Mouse (Mus musculus) frontal cortex, postnatal 10 days (tissue): ENCODE results near the gene Yjefn3.

ENCODE experiments used
- DNase-seq, 2 experiments: peaks; one replicate each; pipeline ENCODE4 v3.0.0; 2022; ENCODE audit warnings: low spot score in 2 of 2, mixed read lengths in 1 of 2

Yjefn3 gene

GRCm38 (mm10) chr8:69880841-69881240 lies 21.7 kb downstream of the Yjefn3 start:
- DNase-seq: no peak

GRCm38 (mm10) chr8:69879678-69880077 lies 22.8 kb downstream of the Yjefn3 start:
- no peak for DNase-seq

GRCm38 (mm10) chr8:69877992-69878391 lies 24.5 kb downstream of the Yjefn3 start:
- no peak for DNase-seq

GRCm38 (mm10) chr8:69877396-69877795 lies 25.1 kb downstream of the Yjefn3 start:
- DNase-seq: no peak

- no peak for DNase-seq
Observed at GRCm38 (mm10) chr8:69876967-69877366, 25.5 kb downstream of the Yjefn3 start.

GRCm38 (mm10) chr8:69876097-69876496 lies 26.4 kb downstream of the Yjefn3 start:
- no peak for DNase-seq

- no peak for DNase-seq
Observed at GRCm38 (mm10) chr8:69874654-69875053, 27.9 kb downstream of the Yjefn3 start.

GRCm38 (mm10) chr8:69874155-69874554 lies 28.4 kb downstream of the Yjefn3 start:
- peak in 1 of 2 experiments; percentile 58 for DNase-seq

GRCm38 (mm10) chr8:69870907-69871306 lies 31.6 kb downstream of the Yjefn3 start:
- DNase-seq: no peak

GRCm38 (mm10) chr8:69870003-69870765 lies 32.3 kb downstream of the Yjefn3 start:
- DNase-seq: no peak

GRCm38 (mm10) chr8:69867696-69868326 lies 34.7 kb downstream of the Yjefn3 start:
- DNase-seq: no peak

GRCm38 (mm10) chr8:69864180-69864579 lies 38.3 kb downstream of the Yjefn3 start:
- DNase-seq: no peak

- DNase-seq: no peak
Observed at GRCm38 (mm10) chr8:69863387-69864020, 39.0 kb downstream of the Yjefn3 start.

GRCm38 (mm10) chr8:69861251-69861650 lies 41.3 kb downstream of the Yjefn3 start:
- no peak for DNase-seq

- no peak for DNase-seq
Observed at GRCm38 (mm10) chr8:69860807-69861206, 41.7 kb downstream of the Yjefn3 start.

GRCm38 (mm10) chr8:69853869-69854268 lies 48.6 kb downstream of the Yjefn3 start:
- no peak for DNase-seq

GRCm38 (mm10) chr8:69850926-69851506 lies 51.5 kb downstream of the Yjefn3 start:
- DNase-seq: no peak

GRCm38 (mm10) chr8:69849899-69850298 lies 52.6 kb downstream of the Yjefn3 start:
- no peak for DNase-seq

- DNase-seq: no peak
Observed at GRCm38 (mm10) chr8:69848951-69849350, 53.6 kb downstream of the Yjefn3 start.

- no peak for DNase-seq
Observed at GRCm38 (mm10) chr8:69847167-69848065, 55.1 kb downstream of the Yjefn3 start.
